Mouse (Mus musculus) CH12.LX (cell line): Measurements from ENCODE around the gene Ngp. TPM values are rescaled to one million over a fixed set of nuclear protein-coding genes. Genes with fewer than 3 reads are reported as not detected.
A peak's percentile ranks its signal among the peaks of the same experiment; 100 is the strongest.

ENCODE experiments used
- DNase-seq: peaks from one replicate; pipeline ENCODE4 v3.0.0-alpha.2; 2013; ENCODE audit errors: extremely low read depth
- H3K27ac ChIP-seq: 2 replicates; pipeline ENCODE4 v1.5.1; 2012; ENCODE audit warnings: low read depth, mild to moderate bottlenecking, control low read depth, moderate library complexity; ENCODE audit not compliant: insufficient read depth
- H3K27me3 ChIP-seq: replicated peaks from 2 replicates; pipeline ENCODE3; 2012; ENCODE audit warnings: inconsistent platforms
- H3K36me3 ChIP-seq, 2 experiments: replicated peaks in 1 of 2; 2 replicates each; pipeline versions ENCODE3 to v1.6.1; 2012; ENCODE audit warnings: inconsistent platforms in 1 of 2, low read length in 1 of 2, mild to moderate bottlenecking in 1 of 2, mixed read lengths in 1 of 2, moderate library complexity in 1 of 2; ENCODE audit not compliant: control insufficient read depth in 1 of 2, insufficient read depth in 1 of 2
- H3K4me1 ChIP-seq, 2 experiments: 2 replicates each; pipeline ENCODE4 v1.6.1; 2012; ENCODE audit warnings: inconsistent platforms in 1 of 2, moderate library complexity in 1 of 2; ENCODE audit not compliant: insufficient read depth in 2 of 2, control insufficient read depth in 1 of 2
- H3K4me2 ChIP-seq: 2 replicates; pipeline ENCODE4 v1.6.1; 2012; ENCODE audit warnings: low read depth, mild to moderate bottlenecking, control low read depth; ENCODE audit not compliant: poor library complexity, insufficient read depth, severe bottlenecking
- H3K4me3 ChIP-seq, 3 experiments: fragments of 150-350 bp in 1 of 3; sonication (generic) in 1 of 3; replicated peaks in 1 of 3; 2 replicates each; pipeline versions ENCODE3 to v1.5.1; 2011 to 2012; ENCODE audit warnings: low read depth in 2 of 3, low read length in 2 of 3, mild to moderate bottlenecking in 2 of 3, moderate library complexity in 2 of 3, control low read depth in 1 of 3, improper control_type of control experiment in 1 of 3, inconsistent platforms in 1 of 3, mixed read lengths in 1 of 3; ENCODE audit not compliant: poor library complexity in 1 of 3
- H3K79me2 ChIP-seq: replicated peaks from 2 replicates; pipeline ENCODE4 v1.6.1; 2012; ENCODE audit warnings: mild to moderate bottlenecking, moderate library complexity; ENCODE audit not compliant: control insufficient read depth, poor library complexity, insufficient read depth, severe bottlenecking; ENCODE audit errors: extremely low read depth
- H3K9ac ChIP-seq: 2 replicates; pipeline ENCODE4 v1.6.1; 2012; ENCODE audit warnings: low read depth, mild to moderate bottlenecking, control low read depth, moderate library complexity; ENCODE audit not compliant: insufficient read depth
- H3K9me3 ChIP-seq: replicated peaks from 2 replicates; pipeline ENCODE3; 2012; ENCODE audit warnings: low read length, inconsistent platforms, mixed read lengths
- CTCF ChIP-seq, 2 experiments: IDR thresholded peaks in 1 of 2; conservative IDR thresholded peaks in 1 of 2; 2 replicates each; pipeline ENCODE4 v1.5.1; 2011 to 2012; ENCODE audit warnings: low read depth in 2 of 2, low read length in 2 of 2, improper control_type of control experiment in 1 of 2, inconsistent platforms in 1 of 2, mild to moderate bottlenecking in 1 of 2, moderate library complexity in 1 of 2
- GABPA ChIP-seq: IDR thresholded peaks from 2 replicates; pipeline ENCODE4 v1.6.1; 2012; ENCODE audit warnings: low read depth, low read length, improper control_type of control experiment, inconsistent platforms; ENCODE audit not compliant: insufficient replicate concordance
- MYC ChIP-seq: IDR thresholded peaks from 2 replicates; pipeline ENCODE4 v1.6.1; 2011; ENCODE audit warnings: low read depth, mild to moderate bottlenecking, improper control_type of control experiment, low read length
- POLR2AphosphoS2 ChIP-seq: IDR thresholded peaks from 2 replicates; pipeline ENCODE4 v1.6.1; 2011; ENCODE audit warnings: low read depth, low read length, improper control_type of control experiment
- RAD21 ChIP-seq: IDR thresholded peaks from 2 replicates; pipeline ENCODE4 v1.6.1; 2011; ENCODE audit warnings: low read depth, mild to moderate bottlenecking, low read length, improper control_type of control experiment, moderate library complexity
- SMC3 ChIP-seq: IDR thresholded peaks from 2 replicates; pipeline ENCODE4 v1.6.1; 2011; ENCODE audit warnings: low read depth, low read length, improper control_type of control experiment
- TBP ChIP-seq: conservative IDR thresholded peaks from 2 replicates; pipeline ENCODE4 v1.6.1; 2011; ENCODE audit warnings: low read depth, low read length, improper control_type of control experiment
- TCF12 ChIP-seq: IDR thresholded peaks from 2 replicates; pipeline ENCODE4 v1.6.1; 2014; ENCODE audit warnings: low read depth, mild to moderate bottlenecking, inconsistent platforms, low read length, improper control_type of control experiment
- UBTF ChIP-seq: IDR thresholded peaks from 2 replicates; pipeline ENCODE4 v1.6.1; 2012; ENCODE audit warnings: low read depth, mild to moderate bottlenecking, inconsistent platforms, low read length, improper control_type of control experiment, moderate library complexity
- ZKSCAN1 ChIP-seq: IDR thresholded peaks from 2 replicates; pipeline ENCODE4 v1.6.1; 2012; ENCODE audit warnings: low read depth, inconsistent platforms, low read length, improper control_type of control experiment, borderline replicate concordance
- dilution Hi-C: fragments of 300-500 bp; cut with MboI; formaldehyde crosslinking; loops from 2 replicates; pipeline ENCODE4 v1.14.3; 2020; ENCODE audit warnings: low sequenced_read_pairs; ENCODE audit not compliant: extremely low pct_unique_long_range_greater_than_20kb, extremely low pct_ligation_motif_present
- in situ Hi-C: fragments of 300-500 bp; cut with MboI; formaldehyde crosslinking; loops from 3 replicates; pipeline ENCODE4 v1.14.3; 2019; ENCODE audit warnings: low sequenced_read_pairs, low pct_ligation_motif_present, low pct_unique_long_range_greater_than_20kb, mixed read lengths
- polyA plus RNA-seq: library from polyadenylated mRNA; unstranded; fragments of >175 nt; gene quantifications from 2 replicates; pipeline ENCODE4 v1.2.1, GENCODE M21; 2012; ENCODE audit warnings: low read depth; ENCODE audit not compliant: insufficient read length
- total RNA-seq, 2 experiments: library from RNA; depleted of rRNA; stranded (reverse); fragments of 300-350 nt in 1 of 2; fragments of >200 nt in 1 of 2; gene quantifications; 2 replicates each; pipeline ENCODE4 v1.2.3; 2012 to 2014

Gene Ngp
- total and polyA plus RNA-seq, 3 experiments, result not detected

GRCm38 (mm10) chr9:110463983-110464591 lies 44.5 kb downstream of the Ngp start:
- H3K4me3 ChIP-seq, result no peak overlapping the region
- H3K4me1 ChIP-seq, result peaks cover 15 to 42% of the 10 kb centered on the region in 2 experiments

GRCm38 (mm10) chr9:110465336-110465735 lies 45.8 kb downstream of the Ngp start:
- DNase-seq, result no peak
- dilution Hi-C loops, result no loop called here
- H3K27ac ChIP-seq, result no peak overlapping the region
- in situ Hi-C loops, result no loop called here
- no peak overlapping the region for H3K4me3 ChIP-seq
- no peak for TF ChIP-seq TCF12
- TF ChIP-seq MYC, result no peak
- TF ChIP-seq POLR2AphosphoS2, result no peak
- no peaks in the 10 kb centered on the region for H3K79me2 ChIP-seq
- peaks cover 1% of the 10 kb centered on the region for H3K9me3 ChIP-seq
- H3K9ac ChIP-seq, result no peak overlapping the region
- no peak overlapping the region for H3K4me2 ChIP-seq
- peaks cover 0 to 31% of the 10 kb centered on the region in 2 experiments for H3K36me3 ChIP-seq
- H3K27me3 ChIP-seq, result no peaks in the 10 kb centered on the region
- peaks cover 9 to 33% of the 10 kb centered on the region in 2 experiments; a peak in 3 of 4 replicates for H3K4me1 ChIP-seq

More at GRCm38 (mm10) chr9:110463983-110464591, 44.5 kb downstream of the Ngp start:
- no peaks in the 10 kb centered on the region for H3K27me3 ChIP-seq
- dilution Hi-C loops (no loop called here), in situ Hi-C loops (no loop called here)
- H3K9me3 ChIP-seq, result peaks cover 1% of the 10 kb centered on the region
- H3K36me3 ChIP-seq, result peaks cover 0 to 27% of the 10 kb centered on the region in 2 experiments
- H3K27ac ChIP-seq, result no peak overlapping the region; the same call in 1 of the 2 replicates
- no peak for TF ChIP-seq ZKSCAN1
- no peak overlapping the region for H3K9ac ChIP-seq
- no peaks in the 10 kb centered on the region for H3K79me2 ChIP-seq
- peak; percentile 51 for DNase-seq
- H3K4me2 ChIP-seq, result no peak overlapping the region

GRCm38 (mm10) chr9:110466179-110466578 lies 46.6 kb downstream of the Ngp start:
- TF ChIP-seq POLR2AphosphoS2, result no peak
- peak; percentile 78 for TF ChIP-seq RAD21
- TF ChIP-seq TBP, result no peak
- peak; percentile 76 for TF ChIP-seq SMC3
- no peak for TF ChIP-seq UBTF
- TF ChIP-seq GABPA, result no peak
- TF ChIP-seq CTCF (conservative IDR thresholded peaks at IDR 0.05 in 1 of 2, IDR thresholded peaks at IDR 0.05 in 1 of 2; ENCODE audit: low read depth in 2 of 2, low read length in 2 of 2), result peak; percentile 17 to 79; a peak in 2 of 4 replicates
- Histone ChIP-seq H3K9me3 (peaks cover 1% of the 10 kb centered on the region), H3K9ac (no peak overlapping the region), H3K4me2 (no peak overlapping the region), H3K27me3 (no peaks in the 10 kb centered on the region), H3K27ac (no peak overlapping the region), H3K4me1 (peaks cover 5 to 26% of the 10 kb centered on the region in 2 experiments; a peak in 2 of 4 replicates), H3K79me2 (no peaks in the 10 kb centered on the region), H3K36me3 (peaks cover 0 to 30% of the 10 kb centered on the region in 2 experiments), H3K4me3 (no peak overlapping the region)
- DNase-seq, result no peak
- in situ Hi-C loops, result no loop called here
- dilution Hi-C loops, result no loop called here

Other genes with a start within 250 kb of the Ngp start
- gene Cspg5, start 176.0 kb upstream of the Ngp start, total RNA-seq (2012; rRNA removed), result 0.72 and 0.76 TPM in 2 replicates
- gene Cspg5, start 176.0 kb upstream of the Ngp start, total RNA-seq (2014; rRNA removed), result 0.36 and 0.40 TPM in 2 replicates
- 0.49 and 0.97 TPM in 2 replicates for gene Cspg5, start 176.0 kb upstream of the Ngp start, polyA plus RNA-seq
- gene Elp6, start 114.6 kb upstream of the Ngp start, total RNA-seq (2012; rRNA removed), result 32.4 and 35.4 TPM in 2 replicates
- gene Elp6, start 114.6 kb upstream of the Ngp start, total RNA-seq (2014; rRNA removed), result 42.6 and 44.7 TPM in 2 replicates
- gene Elp6, start 114.6 kb upstream of the Ngp start, polyA plus RNA-seq, result 24.2 and 25.3 TPM in 2 replicates
- 38.1 and 40.4 TPM in 2 replicates for gene Scap, start 86.5 kb upstream of the Ngp start, total RNA-seq (2012; rRNA removed)
- gene Scap, start 86.5 kb upstream of the Ngp start, total RNA-seq (2014; rRNA removed), result 24.7 and 25.0 TPM in 2 replicates
- gene Scap, start 86.5 kb upstream of the Ngp start, polyA plus RNA-seq, result 39.9 and 48.9 TPM in 2 replicates
- gene Ptpn23, start 11.5 kb upstream of the Ngp start, total RNA-seq (2012; rRNA removed), result 8.9 and 12.7 TPM in 2 replicates
- gene Ptpn23, start 11.5 kb upstream of the Ngp start, total RNA-seq (2014; rRNA removed), result 2.2 and 3.4 TPM in 2 replicates
- gene Ptpn23, start 11.5 kb upstream of the Ngp start, polyA plus RNA-seq, result 31.3 and 41.7 TPM in 2 replicates
- gene Klhl18, start 56.9 kb downstream of the Ngp start, total RNA-seq (2012; rRNA removed), result 4.4 and 4.8 TPM in 2 replicates
- 3.0 and 3.5 TPM in 2 replicates for gene Klhl18, start 56.9 kb downstream of the Ngp start, total RNA-seq (2014; rRNA removed)
- gene Klhl18, start 56.9 kb downstream of the Ngp start, polyA plus RNA-seq, result 10.1 and 10.2 TPM in 2 replicates
- gene Kif9, start 57.2 kb downstream of the Ngp start, total RNA-seq (2012; rRNA removed), result 1.2 and 1.8 TPM in 2 replicates
- 1.1 and 1.6 TPM in 2 replicates for gene Kif9, start 57.2 kb downstream of the Ngp start, total RNA-seq (2014; rRNA removed)
- 1.2 and 1.8 TPM in 2 replicates for gene Kif9, start 57.2 kb downstream of the Ngp start, polyA plus RNA-seq
- 34.9 and 35.8 TPM in 2 replicates for gene Setd2, start 112.8 kb downstream of the Ngp start, total RNA-seq (2012; rRNA removed)
- gene Setd2, start 112.8 kb downstream of the Ngp start, total RNA-seq (2014; rRNA removed), result 35.5 and 41.6 TPM in 2 replicates
- 87.1 and 104 TPM in 2 replicates for gene Setd2, start 112.8 kb downstream of the Ngp start, polyA plus RNA-seq
- 8.9 TPM in 2 replicates for gene Nradd, start 204.7 kb downstream of the Ngp start, total RNA-seq (2012; rRNA removed)
- gene Nradd, start 204.7 kb downstream of the Ngp start, total RNA-seq (2014; rRNA removed), result 17.7 and 18.4 TPM in 2 replicates
- gene Nradd, start 204.7 kb downstream of the Ngp start, polyA plus RNA-seq, result 15.0 and 15.8 TPM in 2 replicates
- gene Nbeal2, start 234.4 kb downstream of the Ngp start, total RNA-seq (2012; rRNA removed), result 8.4 and 13.6 TPM in 2 replicates
- gene Nbeal2, start 234.4 kb downstream of the Ngp start, total RNA-seq (2014; rRNA removed), result 2.6 and 3.2 TPM in 2 replicates
- 17.7 and 19.7 TPM in 2 replicates for gene Nbeal2, start 234.4 kb downstream of the Ngp start, polyA plus RNA-seq
- 97.8 and 122 TPM in 2 replicates for gene Ccdc12, start 236.8 kb downstream of the Ngp start, total RNA-seq (2012; rRNA removed)
- 85.2 and 89.1 TPM in 2 replicates for gene Ccdc12, start 236.8 kb downstream of the Ngp start, total RNA-seq (2014; rRNA removed)
- 104 and 106 TPM in 2 replicates for gene Ccdc12, start 236.8 kb downstream of the Ngp start, polyA plus RNA-seq